Mouse (Mus musculus): ENCODE results near the gene Atp6v1d.

Gene Atp6v1d

DNA sequence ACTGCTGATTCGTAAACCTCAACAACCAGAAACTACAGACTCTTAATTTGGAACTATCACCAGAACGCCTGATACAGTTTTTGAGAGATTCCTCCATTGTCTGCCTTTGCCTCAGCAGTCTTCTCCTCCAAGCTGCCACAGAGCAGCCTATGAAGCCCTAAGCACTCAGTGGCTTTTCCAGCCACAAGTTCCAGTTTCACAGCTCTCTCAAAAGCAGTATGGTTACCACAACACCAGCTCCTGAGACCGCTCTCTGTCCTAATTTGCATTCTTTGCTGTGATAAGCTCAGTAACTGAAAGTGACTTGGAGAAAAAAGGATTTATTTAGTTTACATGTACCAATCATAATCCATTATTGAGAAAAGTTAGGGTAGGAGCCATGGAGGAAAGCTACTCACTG, 61.4 kb downstream of the Atp6v1d start:
- DNase-seq (ENCODE audit: inconsistent age in 2 of 2, low spot score in 1 of 2), result no peak

DNA sequence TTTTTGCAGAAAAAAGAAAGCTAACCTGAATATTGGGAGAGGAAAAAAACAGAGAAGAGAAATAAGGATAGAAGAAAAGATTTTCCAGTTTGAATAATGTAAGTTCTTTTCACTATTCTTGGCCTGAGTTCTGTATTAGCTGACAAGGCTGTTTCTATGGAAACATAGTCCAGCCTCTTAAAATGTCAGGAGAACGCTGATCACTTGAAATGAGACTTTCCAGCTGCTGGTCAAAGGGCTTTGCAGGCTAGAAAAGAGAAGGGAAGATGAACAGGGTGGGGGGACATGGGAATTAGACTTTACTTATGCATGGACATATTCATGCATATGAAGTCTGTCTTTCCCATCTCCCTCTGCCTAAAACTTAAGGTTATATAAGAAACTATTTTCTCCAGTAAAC, 67.2 kb downstream of the Atp6v1d start:
- peak in 1 of 2 experiments; percentile 60 for DNase-seq (ENCODE audit: inconsistent age in 2 of 2, low spot score in 1 of 2)

DNA sequence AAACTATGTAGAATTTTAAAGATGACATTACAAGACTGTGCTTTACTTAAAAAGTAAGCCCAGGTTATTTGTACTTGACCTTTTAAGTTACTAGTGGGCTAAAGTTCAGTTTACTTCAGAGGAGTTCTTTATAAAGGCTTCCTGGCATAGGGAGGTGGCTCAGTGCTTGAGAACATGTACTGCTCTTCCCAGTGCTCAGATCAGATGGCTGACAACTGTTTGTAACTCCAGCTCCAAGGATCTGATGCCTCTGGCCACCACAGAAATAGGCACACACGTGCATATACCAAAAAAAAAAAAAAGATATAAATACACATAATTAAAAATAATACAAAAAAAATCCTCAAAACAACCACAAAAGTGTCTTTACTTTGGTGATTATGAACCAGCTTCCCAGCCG, 70.6 kb downstream of the Atp6v1d start:
- no peak for DNase-seq (ENCODE audit: inconsistent age in 2 of 2, low spot score in 1 of 2)

Data from adrenal gland, adult (tissue).